Mouse (Mus musculus): ENCODE data around the gene Faf1.
A peak's percentile ranks its signal among the peaks of the same experiment; 100 is the strongest.

The Faf1 gene

GRCm38 (mm10) chr4:109762768-109763501 is 86.5 kb downstream of the Faf1 start:
- no peak for TF ChIP-seq CTCF (conservative IDR thresholded peaks at IDR 0.05; ENCODE audit: low read length)
- TF ChIP-seq NANOG (IDR thresholded peaks at IDR 0.05; ENCODE audit: borderline replicate concordance, low read length) = peak; percentile 91
- H3K9me3 ChIP-seq (ENCODE audit: low read length) = no peaks in the 10 kb centered on the region
- peaks cover 11% of the 10 kb centered on the region for H3K4me1 ChIP-seq (replicated peaks; ENCODE audit: low read depth, low read length)
- no peak overlapping the region for H3K4me3 ChIP-seq (replicated peaks; ENCODE audit: low read length)
- H3K27me3 ChIP-seq (ENCODE audit: insufficient read depth, low read length) = no peaks in the 10 kb centered on the region
- H3K36me3 ChIP-seq (ENCODE audit: insufficient read depth, low read length) = no peaks in the 10 kb centered on the region

- H3K4me1 ChIP-seq (replicated peaks; ENCODE audit: low read depth, low read length) = no peaks in the 10 kb centered on the region
- H3K9me3 ChIP-seq (ENCODE audit: low read length) = no peaks in the 10 kb centered on the region
- TF ChIP-seq NANOG (IDR thresholded peaks at IDR 0.05; ENCODE audit: borderline replicate concordance, low read length) (no peak), CTCF (conservative IDR thresholded peaks at IDR 0.05; ENCODE audit: low read length) (no peak), POU5F1 (IDR thresholded peaks at IDR 0.05; ENCODE audit: borderline replicate concordance, low read length) (no peak)
- 0 out of 2 replicates have a peak, but pooled peaks cover 2% of the 10 kb centered on the region for H3K36me3 ChIP-seq (ENCODE audit: insufficient read depth, low read length)
- H3K27me3 ChIP-seq (ENCODE audit: insufficient read depth, low read length) = no peaks in the 10 kb centered on the region
- H3K4me3 ChIP-seq (replicated peaks; ENCODE audit: low read length) = no peak overlapping the region
These were observed 92.7 kb downstream of the Faf1 start for GRCm38 (mm10) chr4:109769071-109769470.

GRCm38 (mm10) chr4:109782577-109783114 is 106.3 kb downstream of the Faf1 start:
- Histone ChIP-seq H3K4me3 (replicated peaks; ENCODE audit: low read length) (no peak overlapping the region), H3K27me3 (ENCODE audit: insufficient read depth, low read length) (no peaks in the 10 kb centered on the region), H3K4me1 (replicated peaks; ENCODE audit: low read depth, low read length) (no peaks in the 10 kb centered on the region), H3K36me3 (ENCODE audit: insufficient read depth, low read length) (no peaks in the 10 kb centered on the region), H3K9me3 (ENCODE audit: low read length) (no peaks in the 10 kb centered on the region)
- no peak for TF ChIP-seq NANOG (IDR thresholded peaks at IDR 0.05; ENCODE audit: borderline replicate concordance, low read length)
- no peak for TF ChIP-seq CTCF (conservative IDR thresholded peaks at IDR 0.05; ENCODE audit: low read length)
- TF ChIP-seq POU5F1 (IDR thresholded peaks at IDR 0.05; ENCODE audit: borderline replicate concordance, low read length) = no peak

DNA sequence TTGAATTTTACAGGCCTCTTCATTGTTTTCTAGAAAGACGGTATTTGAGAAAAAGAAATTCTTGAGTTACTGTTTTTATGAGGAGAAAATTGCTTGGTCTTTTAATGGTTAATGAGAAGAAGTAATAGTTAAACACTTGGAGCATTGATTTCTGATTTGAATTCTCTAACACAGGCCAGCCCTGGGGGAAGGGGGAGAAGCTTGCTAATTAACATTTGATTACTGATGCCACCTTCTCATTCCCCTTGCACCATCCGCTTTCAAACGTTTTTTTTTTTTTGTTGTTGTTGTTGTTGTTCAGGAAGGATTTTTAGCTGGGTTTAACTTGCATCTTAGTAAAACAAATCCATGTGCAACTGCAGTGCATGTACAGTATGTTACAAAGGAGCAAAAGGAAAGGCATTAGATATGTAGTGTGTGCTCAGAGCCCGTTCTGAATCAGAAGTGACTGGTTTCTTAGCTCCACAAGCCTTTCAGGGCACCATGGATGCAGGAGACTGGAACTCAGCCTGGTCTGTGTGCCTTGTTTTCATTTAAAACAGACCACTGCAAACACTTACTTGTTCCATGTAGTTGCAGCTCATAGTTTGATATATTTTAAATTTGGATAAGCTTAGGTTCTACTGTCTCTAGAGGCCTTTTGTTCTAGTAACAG is 113.1 kb downstream of the Faf1 start:
- Histone ChIP-seq H3K4me3 (replicated peaks; ENCODE audit: low read length) (no peak overlapping the region), H3K36me3 (ENCODE audit: insufficient read depth, low read length) (no peaks in the 10 kb centered on the region), H3K4me1 (replicated peaks; ENCODE audit: low read depth, low read length) (peaks cover 4% of the 10 kb centered on the region; the same call in 1 of the 2 replicates), H3K9me3 (ENCODE audit: low read length) (no peaks in the 10 kb centered on the region), H3K27me3 (ENCODE audit: insufficient read depth, low read length) (no peaks in the 10 kb centered on the region)
- TF ChIP-seq CTCF (conservative IDR thresholded peaks at IDR 0.05; ENCODE audit: low read length) (no peak), POU5F1 (IDR thresholded peaks at IDR 0.05; ENCODE audit: borderline replicate concordance, low read length) (no peak)

GRCm38 (mm10) chr4:109792331-109792730 is 115.9 kb downstream of the Faf1 start:
- no peaks in the 10 kb centered on the region for H3K9me3 ChIP-seq (ENCODE audit: low read length)
- peaks cover 4% of the 10 kb centered on the region; the same call in 1 of the 2 replicates for H3K4me1 ChIP-seq (replicated peaks; ENCODE audit: low read depth, low read length)
- H3K27me3 ChIP-seq (ENCODE audit: insufficient read depth, low read length) = no peaks in the 10 kb centered on the region
- H3K36me3 ChIP-seq (ENCODE audit: insufficient read depth, low read length) = no peaks in the 10 kb centered on the region
- H3K4me3 ChIP-seq (replicated peaks; ENCODE audit: low read length) = no peak overlapping the region
- no peak for TF ChIP-seq POU5F1 (IDR thresholded peaks at IDR 0.05; ENCODE audit: borderline replicate concordance, low read length)
- no peak for TF ChIP-seq NANOG (IDR thresholded peaks at IDR 0.05; ENCODE audit: borderline replicate concordance, low read length)
- no peak for TF ChIP-seq CTCF (conservative IDR thresholded peaks at IDR 0.05; ENCODE audit: low read length)

DNA sequence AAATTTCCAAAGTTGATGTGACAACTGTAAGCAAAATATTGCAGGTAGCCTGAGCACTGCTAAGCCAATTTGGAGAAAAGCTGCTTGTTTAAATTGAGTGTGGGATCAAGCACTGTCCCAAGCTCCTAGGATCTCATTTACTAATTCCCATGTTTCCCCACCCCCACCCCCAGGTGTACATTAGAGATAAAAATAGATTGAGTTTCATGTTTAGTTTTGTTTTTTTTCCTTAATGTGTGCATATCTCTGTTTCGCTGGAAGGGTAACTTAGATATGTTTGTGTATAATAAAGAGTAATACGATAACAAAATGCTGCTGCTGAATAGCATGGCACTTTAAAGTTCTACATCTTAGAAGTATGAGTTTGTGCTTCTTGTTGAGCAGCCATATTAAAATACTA is 116.7 kb downstream of the Faf1 start:
- TF ChIP-seq CTCF (conservative IDR thresholded peaks at IDR 0.05; ENCODE audit: low read length) (no peak), POU5F1 (IDR thresholded peaks at IDR 0.05; ENCODE audit: borderline replicate concordance, low read length) (no peak), NANOG (IDR thresholded peaks at IDR 0.05; ENCODE audit: borderline replicate concordance, low read length) (no peak)
- Histone ChIP-seq H3K36me3 (ENCODE audit: insufficient read depth, low read length) (no peaks in the 10 kb centered on the region), H3K4me1 (replicated peaks; ENCODE audit: low read depth, low read length) (peaks cover 4% of the 10 kb centered on the region; the same call in 1 of the 2 replicates), H3K4me3 (replicated peaks; ENCODE audit: low read length) (no peak overlapping the region), H3K27me3 (ENCODE audit: insufficient read depth, low read length) (no peaks in the 10 kb centered on the region), H3K9me3 (ENCODE audit: low read length) (no peaks in the 10 kb centered on the region)

DNA sequence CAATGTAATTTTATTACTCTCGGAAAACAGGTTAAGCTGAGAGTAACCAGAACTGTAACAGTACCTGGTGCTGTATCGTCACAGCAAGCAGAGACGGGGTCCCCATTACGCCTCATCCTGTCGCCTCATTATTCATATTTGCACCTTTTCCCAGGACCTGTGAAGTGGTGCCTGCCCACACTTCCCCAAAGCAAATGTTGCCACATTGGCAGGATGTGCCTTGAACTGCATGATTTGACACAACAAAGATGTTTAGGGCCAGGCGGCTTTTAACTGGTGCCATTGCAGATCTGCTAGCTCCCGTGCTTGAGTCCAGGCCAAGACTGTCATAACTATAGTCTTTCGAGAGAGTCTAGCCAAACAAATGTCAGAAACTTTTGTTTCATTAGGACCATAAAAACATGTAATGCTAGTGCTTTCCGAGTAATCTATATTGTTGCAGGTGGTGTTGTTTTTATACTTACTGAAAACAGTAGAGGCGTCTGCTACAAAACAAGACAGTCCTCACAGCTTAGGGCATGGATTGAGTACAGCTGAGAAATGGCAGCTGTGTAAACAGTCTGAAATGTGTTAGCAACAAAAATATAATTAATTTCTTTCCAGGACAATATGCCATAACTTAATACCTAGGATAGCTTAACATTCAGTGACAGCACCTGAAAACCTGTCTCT is 121.3 kb downstream of the Faf1 start:
- no peaks in the 10 kb centered on the region for H3K4me1 ChIP-seq (replicated peaks; ENCODE audit: low read depth, low read length)
- H3K27me3 ChIP-seq (ENCODE audit: insufficient read depth, low read length) = no peaks in the 10 kb centered on the region
- H3K4me3 ChIP-seq (replicated peaks; ENCODE audit: low read length) = no peak overlapping the region
- H3K9me3 ChIP-seq (ENCODE audit: low read length) = no peaks in the 10 kb centered on the region
- peaks cover 18% of the 10 kb centered on the region for H3K36me3 ChIP-seq (ENCODE audit: insufficient read depth, low read length)
- no peak for TF ChIP-seq NANOG (IDR thresholded peaks at IDR 0.05; ENCODE audit: borderline replicate concordance, low read length)
- TF ChIP-seq POU5F1 (IDR thresholded peaks at IDR 0.05; ENCODE audit: borderline replicate concordance, low read length) = no peak
- no peak for TF ChIP-seq CTCF (conservative IDR thresholded peaks at IDR 0.05; ENCODE audit: low read length)

GRCm38 (mm10) chr4:109806408-109806807 is 130.0 kb downstream of the Faf1 start:
- H3K4me3 ChIP-seq (replicated peaks; ENCODE audit: low read length) = no peak overlapping the region
- peaks cover under 1% of the 10 kb centered on the region; the same call in 1 of the 2 replicates for H3K36me3 ChIP-seq (ENCODE audit: insufficient read depth, low read length)
- no peaks in the 10 kb centered on the region for H3K9me3 ChIP-seq (ENCODE audit: low read length)
- TF ChIP-seq POU5F1 (IDR thresholded peaks at IDR 0.05; ENCODE audit: borderline replicate concordance, low read length) (no peak), NANOG (IDR thresholded peaks at IDR 0.05; ENCODE audit: borderline replicate concordance, low read length) (no peak), CTCF (conservative IDR thresholded peaks at IDR 0.05; ENCODE audit: low read length) (no peak)
- peaks cover 16% of the 10 kb centered on the region for H3K4me1 ChIP-seq (replicated peaks; ENCODE audit: low read depth, low read length)
- no peaks in the 10 kb centered on the region for H3K27me3 ChIP-seq (ENCODE audit: insufficient read depth, low read length)
